Mouse (Mus musculus) neural tube, embryonic 15.5 days (tissue): ENCODE data around the gene Ccdc51. TPM values are rescaled to one million over a fixed set of nuclear protein-coding genes. Genes with fewer than 3 reads are reported as not detected.
A peak's percentile ranks its signal among the peaks of the same experiment; 100 is the strongest.

Source experiments
- ATAC-seq: fragments of 200-750 bp; cut with Nextera tagmentation; 2 replicates; pipeline ENCODE4 v1.8.0; 2017; ENCODE audit warnings: mild to moderate bottlenecking, moderate TSS enrichment, moderate library complexity; ENCODE audit not compliant: low FRiP score
- H3K27ac ChIP-seq: fragments of 300-500 bp; sonication (generic); replicated peaks from 2 replicates; pipeline ENCODE4 v1.5.1; 2015; ENCODE audit warnings: mild to moderate bottlenecking, inconsistent platforms
- H3K27me3 ChIP-seq: fragments of 300-500 bp; sonication (generic); replicated peaks from 2 replicates; pipeline ENCODE4 v1.6.1; 2015; ENCODE audit warnings: inconsistent platforms
- H3K36me3 ChIP-seq: fragments of 300-500 bp; sonication (generic); 2 replicates; pipeline ENCODE4 v1.6.1; 2015; ENCODE audit warnings: inconsistent platforms
- H3K4me1 ChIP-seq: fragments of 300-500 bp; sonication (generic); 2 replicates; pipeline ENCODE4 v1.6.1; 2015; ENCODE audit warnings: inconsistent platforms
- H3K4me2 ChIP-seq: fragments of 300-500 bp; sonication (generic); 2 replicates; pipeline ENCODE4 v1.6.1; 2015; ENCODE audit warnings: inconsistent platforms, mild to moderate bottlenecking, moderate library complexity
- H3K4me3 ChIP-seq: fragments of 300-500 bp; sonication (generic); replicated peaks from 2 replicates; pipeline ENCODE4 v1.5.1; 2015; ENCODE audit warnings: mild to moderate bottlenecking, inconsistent platforms
- H3K9ac ChIP-seq: fragments of 300-500 bp; sonication (generic); replicated peaks from 2 replicates; pipeline ENCODE4 v1.6.1; 2015; ENCODE audit warnings: mild to moderate bottlenecking, inconsistent platforms
- H3K9me3 ChIP-seq: fragments of 300-500 bp; sonication (generic); replicated peaks from 2 replicates; pipeline ENCODE4 v1.6.1; 2016; ENCODE audit warnings: inconsistent platforms
- WGBS: fragments of 180-500 bp; shearing (Covaris S2); methylation state at CpG from one replicate; pipeline ENCODE4 v1.1.7; 2015; ENCODE audit warnings: mixed read lengths; 5-methylcytosine and 5-hydroxymethylcytosine counted together
- polyA plus RNA-seq: library from polyadenylated mRNA; unstranded; fragments of >200 nt; fragmentation: Nextera tagmentation; extraction: Ambion mirVana; gene quantifications from 2 replicates; pipeline ENCODE4 v1.2.1, GENCODE M21; 2015

The Ccdc51 gene
- polyA plus RNA-seq, 1 experiment from 2014 or later = 12.2 TPM

DNA sequence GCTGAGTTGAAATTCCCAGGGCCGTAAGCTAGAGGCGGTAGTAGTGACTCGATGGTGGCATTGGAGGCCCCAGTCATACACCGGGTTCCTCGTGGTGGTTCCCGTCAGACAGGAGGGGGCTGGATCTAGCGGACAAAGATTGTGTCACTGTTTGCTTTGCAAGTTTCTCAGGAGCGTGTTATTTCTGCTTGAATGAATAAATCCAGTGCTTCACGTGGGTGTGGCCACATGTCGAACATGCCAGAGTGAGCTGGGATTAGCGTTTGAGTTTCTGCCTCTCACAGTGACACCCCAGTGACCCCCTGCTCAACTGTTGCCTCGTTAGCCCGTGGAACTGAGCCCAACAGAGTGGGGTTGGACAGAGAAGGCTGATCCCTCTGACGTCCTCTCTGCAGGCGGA is 8.2 kb downstream of the Ccdc51 start:
- peaks cover 26% of the 10 kb centered on the region for H3K36me3 ChIP-seq
- no peak for ATAC-seq
- WGBS = 69% methylated on average over 15 of the region's 15 CpGs

GRCm38 (mm10) chr9:109091802-109092201 is 9.5 kb downstream of the Ccdc51 start:
- H3K9me3 ChIP-seq = no peaks in the 10 kb centered on the region
- 89% methylated on average over 8 of the region's 8 CpGs for WGBS
- no peak for ATAC-seq
- no peaks in the 10 kb centered on the region for H3K27me3 ChIP-seq
- peaks cover 27% of the 10 kb centered on the region for H3K4me1 ChIP-seq
- H3K27ac ChIP-seq = no peak overlapping the region
- H3K36me3 ChIP-seq = peaks cover 26% of the 10 kb centered on the region
- H3K4me2 ChIP-seq = no peak overlapping the region
- H3K4me3 ChIP-seq = no peak overlapping the region
- H3K9ac ChIP-seq = no peak overlapping the region

More for the DNA sequence above, 8.2 kb downstream of the Ccdc51 start:
- Histone ChIP-seq H3K27ac (no peak overlapping the region), H3K9ac (no peak overlapping the region), H3K27me3 (no peaks in the 10 kb centered on the region), H3K4me2 (no peak overlapping the region), H3K4me1 (peaks cover 17% of the 10 kb centered on the region), H3K9me3 (no peaks in the 10 kb centered on the region), H3K4me3 (no peak overlapping the region)

DNA sequence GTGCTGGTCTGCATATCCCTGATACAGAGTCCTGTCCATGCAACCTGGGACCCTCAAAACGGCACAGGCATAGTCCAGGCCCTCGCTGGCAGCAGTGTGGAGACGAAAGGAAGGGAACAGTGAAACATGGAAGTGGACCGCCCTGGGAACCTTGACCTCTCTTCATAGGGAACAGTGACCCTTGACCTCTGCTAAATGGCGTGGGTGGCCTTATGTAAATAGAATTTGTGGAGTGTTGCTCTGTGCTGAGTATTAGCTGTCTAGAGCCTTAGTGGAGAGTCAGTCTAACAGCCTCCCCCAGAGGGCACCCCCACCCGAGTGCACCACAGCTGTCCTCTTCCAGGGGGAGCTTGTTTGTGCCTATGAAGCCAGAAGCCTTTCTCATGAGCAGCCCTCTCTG is 10.5 kb downstream of the Ccdc51 start:
- WGBS = 51% methylated on average over 6 of the region's 6 CpGs
- no peak overlapping the region for H3K4me2 ChIP-seq
- no peak overlapping the region for H3K27ac ChIP-seq

GRCm38 (mm10) chr9:109093786-109094552 is 11.7 kb downstream of the Ccdc51 start:
- Histone ChIP-seq H3K27ac (peak overlapping the region; percentile 97), H3K4me2 (peak overlapping the region; percentile 71), H3K9ac (peak overlapping the region; percentile 79), H3K36me3 (peaks cover 26% of the 10 kb centered on the region), H3K27me3 (no peaks in the 10 kb centered on the region), H3K9me3 (no peaks in the 10 kb centered on the region), H3K4me3 (peak overlapping the region; percentile 82), H3K4me1 (peaks cover 45% of the 10 kb centered on the region)
- ATAC-seq = no peak
- WGBS = 9% methylated on average over 11 of the region's 11 CpGs

More for the DNA sequence above, 10.5 kb downstream of the Ccdc51 start:
- H3K9me3 ChIP-seq = no peaks in the 10 kb centered on the region
- no peak overlapping the region for H3K4me3 ChIP-seq
- ATAC-seq = no peak
- H3K27me3 ChIP-seq = no peaks in the 10 kb centered on the region
- H3K4me1 ChIP-seq = peaks cover 37% of the 10 kb centered on the region
- no peak overlapping the region for H3K9ac ChIP-seq
- peaks cover 26% of the 10 kb centered on the region for H3K36me3 ChIP-seq

GRCm38 (mm10) chr9:109094553-109095136 is 12.4 kb downstream of the Ccdc51 start:
- H3K9me3 ChIP-seq = no peaks in the 10 kb centered on the region
- under 1% methylated on average over 21 of the region's 21 CpGs for WGBS
- peak overlapping the region; percentile 71 for H3K4me2 ChIP-seq
- H3K9ac ChIP-seq = peak overlapping the region; percentile 79
- H3K27me3 ChIP-seq = no peaks in the 10 kb centered on the region
- 0 out of 2 replicates have a peak, but pooled peaks have one; percentile 1 for ATAC-seq
- H3K27ac ChIP-seq = peak overlapping the region; percentile 97
- peaks cover 52% of the 10 kb centered on the region for H3K4me1 ChIP-seq
- H3K36me3 ChIP-seq = peaks cover 22% of the 10 kb centered on the region
- H3K4me3 ChIP-seq = peak overlapping the region; percentile 82

DNA sequence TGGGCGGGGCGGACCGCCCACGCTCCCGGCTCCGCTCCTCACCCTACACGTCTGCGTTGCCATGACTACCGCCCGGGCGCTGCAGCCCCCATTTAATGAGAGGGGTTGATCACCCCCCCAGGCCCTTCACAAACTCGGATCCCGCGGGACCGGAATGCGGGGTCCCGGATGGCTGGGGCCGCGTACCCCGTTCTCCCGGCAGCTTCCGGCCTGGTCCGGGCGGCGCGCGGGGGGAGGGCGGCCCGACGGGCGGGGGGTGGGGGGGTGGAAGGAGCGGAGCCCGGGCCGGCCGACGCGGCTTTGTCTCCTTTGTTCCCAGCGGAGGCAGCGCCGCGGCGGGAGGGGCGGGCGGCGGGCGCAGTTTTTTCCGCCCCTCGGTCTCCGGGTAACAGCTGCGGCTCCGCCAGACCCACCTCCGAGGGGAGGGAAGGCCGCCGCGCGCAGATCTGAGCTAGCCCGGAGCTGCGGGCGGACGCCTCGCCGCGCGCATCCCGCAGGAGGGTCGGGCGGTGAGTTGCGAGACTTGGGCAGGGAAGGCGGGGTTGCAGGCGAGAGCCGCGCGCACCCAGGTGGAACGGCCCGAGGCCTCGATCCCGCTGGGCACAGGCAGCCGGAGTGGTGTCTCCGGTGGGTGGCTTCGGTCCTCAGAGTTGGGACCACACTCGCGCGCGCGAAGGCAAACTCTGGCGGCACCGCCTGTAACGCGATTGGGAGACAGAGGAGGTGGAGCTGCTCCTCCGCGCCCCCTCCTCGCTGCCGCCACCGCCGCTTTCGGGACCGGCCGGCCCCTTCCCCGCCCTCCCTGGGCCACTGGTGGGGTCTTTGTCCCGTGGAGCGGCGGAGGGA is 13.1 kb downstream of the Ccdc51 start, which contains the start of gene Plxnb1:
Gene Plxnb1, plus strand, starts transcription at position 253 of the 846 bp plus-strand sequence.
- Histone ChIP-seq H3K27me3 (no peaks in the 10 kb centered on the region), H3K9ac (peak within 1 kb of the TSS; percentile 79), H3K27ac (peak within 1 kb of the TSS; percentile 97), H3K4me2 (peak within 1 kb of the TSS; percentile 71), H3K4me3 (peak within 1 kb of the TSS; percentile 82), H3K36me3 (peaks cover 16% of the 10 kb centered on the region), H3K4me1 (peaks cover 57% of the 10 kb centered on the region), H3K9me3 (no peaks in the 10 kb centered on the region)
- peak; percentile 67 for ATAC-seq
- under 1% methylated on average over 97 of the region's 102 CpGs for WGBS

- H3K36me3 ChIP-seq = peaks cover 9% of the 10 kb centered on the region; the same call in 1 of the 2 replicates
- peak overlapping the region; percentile 79 for H3K9ac ChIP-seq
- H3K4me1 ChIP-seq = peaks cover 63% of the 10 kb centered on the region
- no peaks in the 10 kb centered on the region for H3K9me3 ChIP-seq
- no peaks in the 10 kb centered on the region for H3K27me3 ChIP-seq
- ATAC-seq = peak; percentile 6; the same call in 1 of the 2 replicates
- 9% methylated on average over 9 of the region's 9 CpGs for WGBS
- H3K27ac ChIP-seq = peak overlapping the region; percentile 97
- peak overlapping the region; percentile 71 for H3K4me2 ChIP-seq
- H3K4me3 ChIP-seq = peak overlapping the region; percentile 82
Measured at GRCm38 (mm10) chr9:109096251-109096661, 14.0 kb downstream of the Ccdc51 start.

DNA sequence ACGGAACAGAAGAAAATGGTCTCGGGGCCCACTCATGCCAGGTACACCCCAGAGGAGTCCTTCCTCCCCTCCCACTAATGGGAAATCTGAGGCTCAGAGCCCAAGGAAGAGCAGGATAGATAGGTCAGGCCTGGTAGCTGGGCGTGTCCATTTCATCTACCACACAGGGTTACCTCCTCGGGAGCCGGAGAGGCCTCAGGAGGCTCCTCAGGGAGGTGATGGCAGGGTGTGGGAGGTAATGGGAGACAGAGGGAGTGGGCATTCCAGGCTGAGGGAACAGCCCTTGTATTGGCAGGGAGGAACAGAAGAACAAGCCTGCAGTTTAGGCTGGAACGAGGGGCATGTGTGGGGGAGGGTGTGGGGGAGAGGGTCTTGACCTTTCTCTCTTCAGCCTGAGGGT is 14.6 kb downstream of the Ccdc51 start:
- Histone ChIP-seq H3K36me3 (peaks cover 4% of the 10 kb centered on the region; the same call in 1 of the 2 replicates), H3K9me3 (no peaks in the 10 kb centered on the region), H3K27me3 (no peaks in the 10 kb centered on the region), H3K9ac (peak overlapping the region; percentile 79), H3K4me1 (peaks cover 63% of the 10 kb centered on the region), H3K4me3 (peak overlapping the region; percentile 82), H3K4me2 (peak overlapping the region; percentile 71), H3K27ac (peak overlapping the region; percentile 97)
- no peak for ATAC-seq
- WGBS = 7% methylated on average over 6 of the region's 6 CpGs

- Histone ChIP-seq H3K4me3 (peak overlapping the region; percentile 82), H3K4me1 (peaks cover 63% of the 10 kb centered on the region), H3K27me3 (no peaks in the 10 kb centered on the region), H3K4me2 (peak overlapping the region; percentile 71), H3K9ac (peak overlapping the region; percentile 79), H3K36me3 (peaks cover 4% of the 10 kb centered on the region; the same call in 1 of the 2 replicates), H3K27ac (peak overlapping the region; percentile 97), H3K9me3 (no peaks in the 10 kb centered on the region)
- ATAC-seq = no peak
- WGBS = 7% methylated on average over 6 of the region's 6 CpGs
Measured at GRCm38 (mm10) chr9:109097291-109097690, 15.0 kb downstream of the Ccdc51 start.

DNA sequence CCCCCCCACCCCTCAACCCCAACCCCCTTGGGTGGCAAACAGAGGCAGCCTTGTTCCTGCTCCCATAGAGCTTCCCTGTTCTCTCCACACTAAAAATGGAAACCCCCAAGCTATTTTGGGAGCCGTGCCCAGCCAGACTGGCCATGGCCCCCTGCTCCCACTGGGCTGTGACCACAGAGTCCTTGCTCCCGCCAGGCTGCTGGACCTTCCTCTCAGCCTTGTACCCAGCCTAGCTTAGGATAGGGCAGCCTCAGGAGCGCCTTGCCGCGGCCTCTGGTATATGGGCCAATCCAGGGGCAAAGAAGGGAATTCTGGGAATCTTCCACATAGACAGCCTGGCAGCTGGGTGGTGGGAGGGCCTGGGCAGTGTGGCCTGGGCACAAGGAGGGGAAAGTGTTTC is 15.5 kb downstream of the Ccdc51 start:
- H3K27ac ChIP-seq = peak overlapping the region; percentile 97
- H3K36me3 ChIP-seq = peaks cover 10% of the 10 kb centered on the region; the same call in 1 of the 2 replicates
- peak overlapping the region; percentile 82 for H3K4me3 ChIP-seq
- H3K9me3 ChIP-seq = no peaks in the 10 kb centered on the region
- ATAC-seq = no peak
- H3K4me1 ChIP-seq = peaks cover 67% of the 10 kb centered on the region
- no peaks in the 10 kb centered on the region for H3K27me3 ChIP-seq
- H3K9ac ChIP-seq = 0 out of 2 replicates have a peak overlapping the region, but pooled peaks have one; percentile 14
- H3K4me2 ChIP-seq = peak overlapping the region; percentile 71
- WGBS = 44% methylated on average over 5 of the region's 5 CpGs

- peak overlapping the region; percentile 97 for H3K27ac ChIP-seq
- H3K9ac ChIP-seq = 0 out of 2 replicates have a peak overlapping the region, but pooled peaks have one; percentile 9
- no peaks in the 10 kb centered on the region for H3K9me3 ChIP-seq
- peak overlapping the region; percentile 71 for H3K4me2 ChIP-seq
- ATAC-seq = no peak
- H3K36me3 ChIP-seq = peaks cover 10% of the 10 kb centered on the region; the same call in 1 of the 2 replicates
- H3K27me3 ChIP-seq = no peaks in the 10 kb centered on the region
- WGBS = 77% methylated on average over 8 of the region's 8 CpGs
- peak overlapping the region; percentile 82; the same call in 1 of the 2 replicates for H3K4me3 ChIP-seq
- H3K4me1 ChIP-seq = peaks cover 71% of the 10 kb centered on the region
Measured at GRCm38 (mm10) chr9:109098366-109098765, 16.1 kb downstream of the Ccdc51 start.
